Mouse (Mus musculus): ENCODE data around the gene Hyal2.
A peak's percentile ranks its signal among the peaks of the same experiment; 100 is the strongest.
"Not testable (repeated sequence)": the region's sequence is repeated elsewhere in the genome, so short reads cannot be mapped to it uniquely, and the experiment has no call there.

Gene Hyal2

GRCm38 (mm10) chr9:107547026-107547425 lies 20.7 kb upstream of the Hyal2 start, which contains the start of gene Zmynd10:
Gene Zmynd10 (plus strand): TSS chr9:107547298.
- peak in 1 of 2 experiments; percentile 66 for DNase-seq

DNA sequence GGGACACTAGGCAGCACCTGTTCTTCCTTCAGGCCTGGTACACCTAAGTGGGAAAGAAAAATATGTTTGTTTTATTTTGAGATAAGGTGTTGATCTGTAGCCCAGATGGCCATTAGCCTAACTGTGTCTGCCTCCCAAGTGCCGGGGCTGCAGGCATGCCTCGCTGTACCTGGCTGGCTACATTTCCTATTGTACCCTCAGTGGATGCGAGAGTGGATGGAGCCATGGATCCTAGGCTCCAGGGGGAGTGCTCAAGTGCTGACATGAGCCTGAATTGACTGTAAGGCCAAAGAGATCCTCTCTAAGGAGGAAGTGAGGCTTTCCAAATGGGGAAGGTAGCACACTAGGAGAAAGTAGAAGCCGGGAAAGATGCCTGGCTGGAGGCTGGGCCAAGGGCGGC lies 19.8 kb upstream of the Hyal2 start:
- DNase-seq, result no peak

DNA sequence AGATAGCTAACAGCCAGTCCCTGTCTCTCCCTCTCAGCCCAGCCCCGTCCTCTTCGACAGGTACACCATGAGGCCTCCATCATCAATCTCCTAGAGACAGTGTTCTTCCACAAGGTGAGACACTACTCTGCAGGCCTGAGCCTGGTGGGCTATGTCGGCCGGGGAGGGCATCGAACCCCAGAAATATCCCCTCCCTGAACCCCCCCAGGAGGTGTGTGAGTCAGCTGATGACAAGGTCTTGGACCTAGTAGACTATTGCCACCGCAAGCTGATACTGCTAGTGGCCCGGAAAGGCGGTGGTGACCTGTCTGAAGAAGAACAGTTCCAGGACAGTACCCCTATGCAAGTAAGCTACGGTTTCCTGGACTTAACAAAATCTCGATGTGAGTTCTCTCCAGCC lies 18.9 kb upstream of the Hyal2 start:
- no peak for DNase-seq

DNA sequence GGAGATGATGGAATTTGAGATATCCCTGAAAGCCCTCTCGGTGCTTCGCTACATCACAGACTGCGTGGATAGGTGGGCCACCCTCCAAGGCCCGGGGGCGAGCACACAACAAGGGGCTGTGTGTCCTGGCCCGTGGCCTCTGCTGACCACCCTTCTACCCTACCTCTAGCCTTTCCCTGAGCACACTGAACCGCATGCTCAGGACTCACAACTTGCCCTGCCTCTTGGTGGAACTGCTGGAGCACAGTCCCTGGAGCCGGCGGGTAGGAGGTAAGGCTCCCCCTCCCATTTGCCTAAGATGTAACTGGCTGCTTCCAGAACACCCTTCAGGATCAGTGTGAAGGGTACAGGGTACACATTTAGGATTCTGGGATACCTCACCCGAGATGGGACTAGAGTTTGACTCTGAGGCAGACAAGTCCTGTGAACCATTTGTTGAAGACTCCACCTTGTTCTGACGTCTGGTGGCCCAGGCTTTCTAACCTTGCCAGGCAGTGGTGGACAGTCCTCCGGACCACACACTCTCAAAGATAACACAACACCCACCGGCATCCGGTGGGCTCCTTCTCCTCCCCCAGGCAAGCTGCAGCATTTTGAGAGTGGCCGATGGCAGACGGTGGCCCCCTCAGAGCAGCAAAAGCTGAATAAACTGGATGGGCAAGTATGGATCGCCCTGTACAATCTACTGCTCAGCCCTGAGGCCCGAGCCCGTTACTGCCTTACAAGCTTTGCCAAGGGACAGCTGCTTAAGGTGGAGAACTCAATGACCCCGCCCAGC lies 18.3 kb upstream of the Hyal2 start:
- no peak for DNase-seq

DNA sequence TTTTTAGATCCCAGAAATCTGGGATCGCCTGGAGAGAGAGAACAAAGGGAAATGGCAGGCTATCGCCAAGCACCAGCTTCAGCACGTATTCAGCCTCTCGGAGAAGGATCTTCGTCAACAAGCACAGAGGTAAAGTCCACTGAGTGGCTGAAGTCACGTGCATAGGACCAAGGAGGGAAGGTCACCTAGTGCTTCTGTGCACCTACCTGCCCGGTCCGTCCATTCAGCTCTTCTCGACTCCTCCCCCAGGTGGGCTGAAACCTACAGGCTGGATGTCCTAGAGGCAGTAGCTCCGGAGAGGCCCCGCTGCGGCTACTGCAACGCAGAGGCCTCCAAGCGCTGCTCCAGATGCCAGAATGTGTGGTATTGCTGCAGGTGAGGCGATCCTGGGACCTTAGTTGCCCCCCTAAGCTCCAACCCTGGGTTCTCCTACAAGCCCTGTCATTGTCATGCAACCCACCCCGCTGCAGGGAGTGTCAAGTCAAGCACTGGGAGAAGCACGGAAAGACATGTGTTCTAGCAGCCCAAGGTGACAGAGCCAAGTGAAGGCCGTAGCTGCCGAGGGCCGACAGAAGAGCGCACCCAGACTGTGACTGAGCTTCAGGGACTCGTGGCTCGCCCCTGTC lies 17.1 kb upstream of the Hyal2 start:
- DNase-seq, result no peak

DNA sequence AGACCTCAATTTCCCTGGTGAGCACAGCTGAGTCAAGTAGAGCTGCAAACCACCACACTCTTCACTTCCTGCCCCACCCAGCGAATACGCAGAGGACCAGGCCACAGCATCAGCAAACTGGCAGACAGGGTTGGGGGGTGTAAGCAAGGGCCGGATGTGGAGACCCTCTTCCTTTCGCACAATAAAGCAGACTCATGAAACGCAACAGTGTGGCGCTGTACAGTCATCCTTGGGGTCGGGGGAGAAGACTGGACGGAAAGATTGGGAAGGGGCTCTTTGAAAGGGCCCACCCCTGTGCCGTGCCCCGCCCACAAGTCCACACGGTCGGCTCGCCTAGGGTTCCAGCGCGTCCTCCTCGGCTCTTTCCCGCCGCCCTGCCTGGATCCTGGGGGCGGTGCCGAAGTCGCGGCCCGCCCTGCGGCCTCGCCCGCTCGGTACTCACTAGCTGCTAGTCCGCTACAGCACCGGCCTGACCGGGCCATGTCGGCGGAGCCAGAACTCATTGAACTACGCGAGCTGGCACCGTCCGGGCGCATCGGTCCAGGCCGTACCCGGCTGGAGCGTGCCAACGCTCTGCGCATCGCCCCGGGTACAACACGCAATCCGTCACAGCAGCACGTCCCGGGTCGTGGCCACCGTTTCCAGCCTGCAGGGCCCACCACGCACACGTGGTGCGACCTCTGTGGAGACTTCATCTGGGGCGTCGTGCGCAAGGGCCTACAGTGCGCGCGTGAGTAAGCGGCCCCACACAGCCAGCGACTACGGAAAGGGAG lies 16.4 kb upstream of the Hyal2 start, which contains the start of gene Rassf1:
Gene Rassf1, plus strand, starts transcription at position 439 of the 773 bp plus-strand sequence.
- peak; percentile 48 to 61 for DNase-seq

- DNase-seq, result no peak
These were observed 15.8 kb upstream of the Hyal2 start for GRCm38 (mm10) chr9:107551890-107552355.

GRCm38 (mm10) chr9:107552690-107553393 lies 14.9 kb upstream of the Hyal2 start:
- no peak for DNase-seq

GRCm38 (mm10) chr9:107553541-107554318 lies 14.0 kb upstream of the Hyal2 start:
- DNase-seq, result peak in 1 of 2 experiments; percentile 72

- peak; percentile 94 to 98 for DNase-seq
These were observed 13.4 kb upstream of the Hyal2 start for GRCm38 (mm10) chr9:107554319-107554825.

DNA sequence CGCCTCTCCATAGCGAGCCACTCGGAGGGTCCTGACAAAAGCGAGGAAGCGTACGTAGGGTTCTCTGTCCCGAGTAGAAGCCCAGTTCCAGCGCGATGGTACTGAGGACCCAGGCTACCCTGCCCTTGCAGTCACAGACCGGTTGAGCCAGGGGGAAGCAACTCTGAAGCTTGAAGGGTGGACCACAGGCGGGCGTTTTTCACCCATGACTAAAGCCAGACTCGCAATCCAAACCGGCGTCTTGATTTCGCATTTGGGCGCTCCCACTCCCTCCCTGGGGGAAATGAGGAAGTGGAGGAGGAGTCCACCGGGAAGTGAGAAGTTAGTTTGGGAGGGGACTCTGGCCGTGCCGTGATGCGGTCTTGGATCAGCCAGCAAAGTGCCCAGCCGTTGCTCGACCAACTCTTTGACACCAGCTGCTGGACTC lies 12.7 kb upstream of the Hyal2 start:
- DNase-seq, result no peak

DNA sequence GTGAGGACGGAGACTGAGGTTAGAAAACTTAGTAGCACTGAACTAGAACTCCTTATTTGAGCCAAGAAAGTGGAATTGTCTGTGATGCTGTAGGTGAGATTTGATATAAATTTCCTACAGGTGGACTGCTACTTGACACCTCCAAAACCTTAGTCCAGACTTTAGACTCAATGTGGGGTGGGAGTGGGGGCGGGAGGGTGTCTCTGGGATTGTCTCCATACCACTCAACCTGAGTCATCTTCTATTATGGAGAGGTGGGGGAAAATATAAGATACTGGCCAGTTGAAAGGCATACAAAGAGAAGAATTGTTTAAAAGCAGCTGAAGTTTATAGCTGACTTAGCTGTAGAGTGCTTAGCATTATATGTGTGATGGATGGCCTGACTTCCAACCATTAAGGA lies 12.0 kb upstream of the Hyal2 start:
- DNase-seq, result no peak

DNA sequence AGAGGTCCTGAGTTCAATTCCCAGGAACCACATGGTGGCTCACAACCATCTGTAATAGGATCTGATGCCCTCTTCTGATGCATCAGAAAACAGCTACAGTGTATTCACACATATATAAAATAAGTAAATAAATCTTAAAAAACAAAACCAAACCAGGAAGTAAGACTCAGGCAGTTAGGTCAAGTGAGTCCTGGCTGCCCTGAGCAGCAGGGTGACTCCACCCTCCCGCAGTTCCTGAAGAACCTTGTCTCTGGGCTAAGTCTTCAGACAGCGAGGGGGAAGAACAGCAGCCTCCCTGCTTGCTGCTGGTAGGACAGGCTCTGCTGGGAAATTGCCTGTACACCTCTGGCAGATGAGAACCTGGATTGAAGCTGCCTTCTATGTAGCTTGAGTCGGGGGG lies 11.4 kb upstream of the Hyal2 start:
- no peak for DNase-seq

- peak; percentile 94 to 95 for DNase-seq
These were observed 4.6 kb upstream of the Hyal2 start, which contains the start of gene Tusc2 for GRCm38 (mm10) chr9:107563029-107563581. Gene Tusc2 (plus strand): TSS chr9:107563255.

DNA sequence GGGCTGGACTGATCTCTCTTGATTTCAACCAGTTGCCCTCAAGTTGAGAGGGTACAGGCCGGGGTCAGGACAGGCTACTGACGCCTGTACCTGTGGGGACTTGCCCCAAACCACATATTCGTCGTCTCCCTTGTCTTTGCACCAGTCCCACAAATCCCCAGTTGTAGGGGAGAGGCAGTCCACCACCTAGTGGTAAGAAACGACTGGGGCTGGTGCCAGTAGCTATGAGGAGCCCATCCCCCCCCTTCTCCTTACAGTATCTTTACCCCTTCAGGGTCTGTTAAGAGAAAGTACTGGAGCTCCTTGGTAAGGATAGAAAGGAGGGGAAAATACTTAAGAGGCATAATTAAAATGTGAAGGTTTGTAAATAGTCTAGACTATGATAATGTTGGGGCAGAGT lies 2.2 kb upstream of the Hyal2 start:
- DNase-seq, result not testable (repeated sequence)

DNA sequence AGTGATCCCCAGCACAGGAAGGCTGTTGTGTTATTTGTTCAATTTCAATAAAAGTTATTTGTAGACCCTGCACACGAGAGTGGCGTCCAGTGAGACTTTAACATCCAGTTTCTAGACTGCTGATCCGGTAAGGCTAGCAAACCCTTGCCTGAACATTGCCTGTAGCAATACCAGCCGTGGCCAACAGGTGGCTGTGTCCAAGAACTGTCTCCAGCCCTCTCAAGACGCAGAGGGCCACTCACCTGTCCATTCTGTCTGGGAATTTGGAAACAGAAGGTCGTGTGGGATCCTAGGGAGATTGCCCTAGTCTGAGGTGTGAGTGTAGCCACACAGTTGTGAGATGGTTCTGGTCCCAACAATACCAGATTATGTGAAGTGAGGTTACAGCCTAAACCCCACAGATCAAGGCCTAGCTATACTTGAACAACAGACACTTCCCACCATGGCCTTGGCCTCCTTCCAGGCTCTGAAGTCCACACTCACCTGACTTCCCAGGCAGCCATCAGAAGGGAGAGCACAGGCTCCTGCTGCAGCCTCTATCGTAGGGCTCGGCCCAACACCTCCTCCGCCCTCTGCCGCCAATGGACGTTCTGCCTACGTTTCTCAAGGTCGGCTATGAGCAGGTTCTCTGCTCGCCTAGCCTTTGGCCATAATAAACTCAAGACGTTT lies 1.6 kb upstream of the Hyal2 start:
- DNase-seq, result peak; percentile 83 to 91

- no peak for DNase-seq
These were observed 890 bp upstream of the Hyal2 start for GRCm38 (mm10) chr9:107566855-107567254.

GRCm38 (mm10) chr9:107568331-107569261 lies 851 bp downstream of the Hyal2 start:
- peak; percentile 82 to 84 for DNase-seq

- no peak for DNase-seq
These were observed 1.5 kb downstream of the Hyal2 start for GRCm38 (mm10) chr9:107569270-107569669.

Measured in cerebellum, postnatal 25 days (tissue).